ENCODE assay signal across 12 mouse cellular contexts in the genomic region with DNA sequence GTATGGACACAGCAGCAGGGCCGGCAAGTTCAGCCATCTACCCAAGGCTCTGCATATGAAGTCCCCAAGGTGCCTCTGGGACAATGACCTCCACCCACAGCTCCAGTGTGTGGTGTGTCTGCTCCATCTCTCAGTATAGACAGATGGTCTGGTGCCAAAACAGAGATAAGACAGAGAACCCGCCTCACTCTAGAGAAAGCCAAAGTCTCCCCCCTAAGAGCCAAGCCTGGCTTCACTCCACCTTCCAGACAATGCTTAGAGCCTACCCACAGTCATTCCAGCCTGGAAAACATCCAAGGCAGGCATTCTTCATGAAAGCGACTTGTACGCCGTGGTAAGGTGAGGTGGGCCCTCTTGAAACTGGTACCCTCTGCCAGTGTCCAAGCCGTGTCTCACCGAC.
DNase-seq lines count a peak whose midpoint lies in the region; ATAC-seq and TF ChIP-seq lines count a peak whose summit lies in the region.
"Had no signal": no experiment of that assay in that cellular context is flagged by ENCODE, and none has a peak within 500 bp of the region (broad histone marks: within the 10 kb centered on the region; RNA-seq: fewer than 3 reads in every experiment).

No protein-coding gene starts in this region.

- H3K36me3 ChIP-seq in intestine, embryonic 15.5 days, result no peaks in the 10 kb centered on the region
- no peaks in the 10 kb centered on the region for H3K36me3 ChIP-seq in intestine, embryonic 16.5 days (ENCODE audit: control insufficient read depth, insufficient read depth, low read length)
- no peaks in the 10 kb centered on the region for H3K36me3 ChIP-seq in midbrain, embryonic 15.5 days (replicated peaks)
- H3K36me3 ChIP-seq in midbrain, postnatal 0 days (ENCODE audit: insufficient read depth, low read length), result no peaks in the 10 kb centered on the region
- no peaks in the 10 kb centered on the region for H3K36me3 ChIP-seq in heart, embryonic 12.5 days
- no peaks in the 10 kb centered on the region for H3K36me3 ChIP-seq in neural tube, embryonic 14.5 days (ENCODE audit: control insufficient read depth, insufficient read depth, low read length)
- H3K36me3 ChIP-seq: liver, embryonic 15.5 days; midbrain, embryonic 10.5 days had no signal

- WGBS in intestine, embryonic 15.5 days, result 64% methylated on average over 7 of the region's 7 CpGs
- 57% methylated on average over 7 of the region's 7 CpGs for WGBS in intestine, embryonic 16.5 days
- WGBS in midbrain, embryonic 15.5 days, result 82% methylated on average over 7 of the region's 7 CpGs
- 75% methylated on average over 7 of the region's 7 CpGs for WGBS in midbrain, postnatal 0 days
- WGBS in heart, embryonic 12.5 days, result 43% methylated on average over 7 of the region's 7 CpGs
- WGBS in neural tube, embryonic 14.5 days, result 72% methylated on average over 7 of the region's 7 CpGs

- peak overlapping the region; percentile 51 for H3K27ac ChIP-seq in intestine, embryonic 15.5 days
- no peak overlapping the region for H3K27ac ChIP-seq in intestine, embryonic 16.5 days (ENCODE audit: low read length)
- no peak overlapping the region for H3K27ac ChIP-seq in midbrain, embryonic 15.5 days
- H3K27ac ChIP-seq in midbrain, postnatal 0 days (ENCODE audit: low read depth, low read length), result no peak overlapping the region
- H3K27ac ChIP-seq in heart, embryonic 12.5 days (ENCODE audit: poor library complexity, severe bottlenecking), result peak overlapping the region; percentile 28; the same call in 1 of the 2 replicates
- H3K27ac ChIP-seq in neural tube, embryonic 14.5 days (ENCODE audit: low read depth, low read length), result no peak overlapping the region
- H3K27ac ChIP-seq: liver, embryonic 15.5 days; midbrain, embryonic 10.5 days had no signal

- ATAC-seq in intestine, embryonic 15.5 days, result no peak
- no peak for ATAC-seq in intestine, embryonic 16.5 days
- ATAC-seq in midbrain, embryonic 15.5 days (replicated peaks), result 0 out of 2 replicates have a peak, but pooled peaks have one; percentile 30
- no peak for ATAC-seq in midbrain, postnatal 0 days (ENCODE audit: low FRiP score)
- ATAC-seq in heart, embryonic 12.5 days (ENCODE audit: insufficient number of reproducible peaks, low FRiP score), result peak; percentile 70
- peak; percentile 56; the same call in 1 of the 2 replicates for ATAC-seq in neural tube, embryonic 14.5 days (ENCODE audit: low read depth)
- ATAC-seq in erythroblast, adult 5-6 weeks (replicated peaks; ENCODE audit: low FRiP score, poor library complexity, severe bottlenecking), result no peak
- ATAC-seq: hindbrain, embryonic 16.5 days had no signal

- H3K4me1 ChIP-seq in intestine, embryonic 15.5 days (replicated peaks), result peaks cover 7% of the 10 kb centered on the region; the same call in 1 of the 2 replicates
- 0 out of 2 replicates have a peak, but pooled peaks cover 4% of the 10 kb centered on the region for H3K4me1 ChIP-seq in intestine, embryonic 16.5 days (ENCODE audit: control insufficient read depth, insufficient read depth, low read length)
- H3K4me1 ChIP-seq in midbrain, embryonic 15.5 days, result 0 out of 2 replicates have a peak, but pooled peaks cover 3% of the 10 kb centered on the region
- no peaks in the 10 kb centered on the region for H3K4me1 ChIP-seq in midbrain, postnatal 0 days (ENCODE audit: insufficient read depth, low read length)
- peaks cover 32% of the 10 kb centered on the region for H3K4me1 ChIP-seq in heart, embryonic 12.5 days (replicated peaks)
- H3K4me1 ChIP-seq in neural tube, embryonic 14.5 days (ENCODE audit: control insufficient read depth, insufficient read depth, low read length), result no peaks in the 10 kb centered on the region
- H3K4me1 ChIP-seq: liver, embryonic 15.5 days had no signal

- TF ChIP-seq CTCF in midbrain, postnatal 0 days (IDR thresholded peaks at IDR 0.05), result no peak

- no peak overlapping the region; the same call in 1 of the 2 replicates for H3K4me2 ChIP-seq in intestine, embryonic 15.5 days (replicated peaks)
- no peak overlapping the region for H3K4me2 ChIP-seq in intestine, embryonic 16.5 days (ENCODE audit: low read depth, low read length)
- no peak overlapping the region for H3K4me2 ChIP-seq in midbrain, embryonic 15.5 days
- no peak overlapping the region for H3K4me2 ChIP-seq in midbrain, postnatal 0 days (ENCODE audit: low read depth, low read length, poor library complexity, severe bottlenecking)
- no peak overlapping the region for H3K4me2 ChIP-seq in heart, embryonic 12.5 days
- no peak overlapping the region for H3K4me2 ChIP-seq in neural tube, embryonic 14.5 days (ENCODE audit: low read depth, low read length)
- H3K4me2 ChIP-seq: liver, embryonic 15.5 days had no signal

- no peak overlapping the region for H3K4me3 ChIP-seq in intestine, embryonic 15.5 days (replicated peaks)
- no peak overlapping the region for H3K4me3 ChIP-seq in intestine, embryonic 16.5 days (ENCODE audit: low read length)
- H3K4me3 ChIP-seq in midbrain, embryonic 15.5 days, result no peak overlapping the region
- H3K4me3 ChIP-seq in midbrain, postnatal 0 days (ENCODE audit: low read depth, low read length), result no peak overlapping the region
- H3K4me3 ChIP-seq in heart, embryonic 12.5 days, result no peak overlapping the region
- no peak overlapping the region for H3K4me3 ChIP-seq in neural tube, embryonic 14.5 days (ENCODE audit: low read depth, low read length)
- H3K4me3 ChIP-seq: erythroblast, embryonic 14.5 days; liver, embryonic 15.5 days; midbrain, embryonic 10.5 days had no signal

- no peak overlapping the region for H3K9ac ChIP-seq in intestine, embryonic 15.5 days
- no peak overlapping the region for H3K9ac ChIP-seq in intestine, embryonic 16.5 days (ENCODE audit: low read depth, low read length)
- H3K9ac ChIP-seq in midbrain, embryonic 15.5 days, result no peak overlapping the region
- no peak overlapping the region for H3K9ac ChIP-seq in midbrain, postnatal 0 days (replicated peaks; ENCODE audit: low read length, poor library complexity, severe bottlenecking)
- H3K9ac ChIP-seq in heart, embryonic 12.5 days, result no peak overlapping the region
- H3K9ac ChIP-seq in neural tube, embryonic 14.5 days (replicated peaks; ENCODE audit: low read depth, low read length), result no peak overlapping the region
- H3K9ac ChIP-seq: liver, embryonic 15.5 days had no signal

- no peak for DNase-seq in midbrain, postnatal 0 days (ENCODE audit: low spot score)
- DNase-seq in cerebellum, postnatal 36 days, result no peak

- no peaks in the 10 kb centered on the region for H3K27me3 ChIP-seq in intestine, embryonic 15.5 days (replicated peaks)
- H3K27me3 ChIP-seq in intestine, embryonic 16.5 days (replicated peaks; ENCODE audit: control insufficient read depth, insufficient read depth, low read length), result no peaks in the 10 kb centered on the region
- H3K27me3 ChIP-seq in midbrain, embryonic 15.5 days (replicated peaks), result no peaks in the 10 kb centered on the region
- H3K27me3 ChIP-seq in midbrain, postnatal 0 days (ENCODE audit: insufficient read depth, low read length), result no peaks in the 10 kb centered on the region
- H3K27me3 ChIP-seq in heart, embryonic 12.5 days (replicated peaks), result no peaks in the 10 kb centered on the region
- no peaks in the 10 kb centered on the region for H3K27me3 ChIP-seq in neural tube, embryonic 14.5 days (ENCODE audit: control insufficient read depth, insufficient read depth, low read length)
- H3K27me3 ChIP-seq: liver, embryonic 15.5 days had no signal

- H3K9me3 ChIP-seq in intestine, embryonic 15.5 days, result no peaks in the 10 kb centered on the region
- H3K9me3 ChIP-seq in intestine, embryonic 16.5 days (ENCODE audit: control insufficient read depth, low read length), result no peaks in the 10 kb centered on the region
- no peaks in the 10 kb centered on the region for H3K9me3 ChIP-seq in midbrain, embryonic 15.5 days
- H3K9me3 ChIP-seq in midbrain, postnatal 0 days (ENCODE audit: low read length), result no peaks in the 10 kb centered on the region
- no peaks in the 10 kb centered on the region for H3K9me3 ChIP-seq in heart, embryonic 12.5 days (replicated peaks)
- H3K9me3 ChIP-seq in neural tube, embryonic 14.5 days (ENCODE audit: control insufficient read depth, low read length), result no peaks in the 10 kb centered on the region
- H3K9me3 ChIP-seq: liver, embryonic 15.5 days; midbrain, embryonic 10.5 days had no signal

Comparison
In these comparisons a context has a peak if more than half of its experiments do, and no peak if none do; other contexts are left out.
1. ATAC-seq: peak in midbrain, embryonic 15.5 days (single experiment), heart, embryonic 12.5 days (single experiment) and neural tube, embryonic 14.5 days (single experiment); none in intestine, embryonic 15.5 days (single experiment), intestine, embryonic 16.5 days (single experiment), midbrain, postnatal 0 days (single experiment) and erythroblast, adult 5-6 weeks (single experiment).
2. H3K27ac ChIP-seq: peak in intestine, embryonic 15.5 days (single experiment) and heart, embryonic 12.5 days (single experiment); none in intestine, embryonic 16.5 days (single experiment), midbrain, embryonic 15.5 days (single experiment), midbrain, postnatal 0 days (single experiment) and neural tube, embryonic 14.5 days (single experiment).